Mouse (Mus musculus) lung, embryonic 15.5 days (tissue): ENCODE data around the gene Tdrd3. TPM values are rescaled to one million over a fixed set of nuclear protein-coding genes. Genes with fewer than 3 reads are reported as not detected.

ENCODE experiments used
- ATAC-seq: fragments of 200-750 bp; cut with Nextera tagmentation; 2 replicates; pipeline ENCODE4 v1.8.0; 2017; ENCODE audit warnings: moderate number of reproducible peaks, borderline replicate concordance; ENCODE audit not compliant: low FRiP score, low TSS enrichment; ENCODE audit errors: extremely low read depth
- H3K27ac ChIP-seq: fragments of 300-500 bp; sonication (generic); 2 replicates; pipeline ENCODE4 v1.5.1; 2015; ENCODE audit warnings: moderate library complexity, mild to moderate bottlenecking, inconsistent platforms
- H3K27me3 ChIP-seq: fragments of 300-500 bp; sonication (generic); 2 replicates; pipeline ENCODE4 v1.6.1; 2015; ENCODE audit warnings: inconsistent platforms
- H3K36me3 ChIP-seq: fragments of 300-500 bp; sonication (generic); 2 replicates; pipeline ENCODE4 v1.6.1; 2015; ENCODE audit warnings: inconsistent platforms
- H3K4me1 ChIP-seq: fragments of 300-500 bp; sonication (generic); 2 replicates; pipeline ENCODE4 v1.6.1; 2015; ENCODE audit warnings: inconsistent platforms
- H3K4me2 ChIP-seq: fragments of 300-500 bp; sonication (generic); 2 replicates; pipeline ENCODE4 v1.6.1; 2015; ENCODE audit warnings: inconsistent platforms, mild to moderate bottlenecking, moderate library complexity
- H3K4me3 ChIP-seq: fragments of 300-500 bp; sonication (generic); 2 replicates; pipeline ENCODE4 v1.5.1; 2015; ENCODE audit warnings: mild to moderate bottlenecking, inconsistent platforms
- H3K9ac ChIP-seq: fragments of 300-500 bp; sonication (generic); 2 replicates; pipeline ENCODE4 v1.6.1; 2015; ENCODE audit warnings: inconsistent platforms
- H3K9me3 ChIP-seq: fragments of 300-500 bp; sonication (generic); 2 replicates; pipeline ENCODE4 v1.6.1; 2016; ENCODE audit warnings: inconsistent platforms
- WGBS: fragments of 180-500 bp; shearing (Covaris S2); methylation state at CpG from one replicate; pipeline ENCODE4 v1.1.7; 2015; 5-methylcytosine and 5-hydroxymethylcytosine counted together
- polyA plus RNA-seq: library from polyadenylated mRNA; unstranded; fragments of >200 nt; fragmentation: Nextera tagmentation; extraction: Ambion mirVana; gene quantifications from 2 replicates; pipeline ENCODE4 v1.2.1, GENCODE M21; 2015

Tdrd3 gene
- polyA plus RNA-seq, 1 experiment from 2014 or later: 29.2 TPM

GRCm38 (mm10) chr14:87515281-87515680, 98.8 kb downstream of the Tdrd3 start:
- no peak overlapping the region for H3K4me3 ChIP-seq
- H3K27ac ChIP-seq: no peak overlapping the region
- no peak overlapping the region for H3K4me2 ChIP-seq
- H3K4me1 ChIP-seq: no peaks in the 10 kb centered on the region
- ATAC-seq: no peak
- no peaks in the 10 kb centered on the region for H3K27me3 ChIP-seq
- 84% methylated on average over 3 of the region's 3 CpGs for WGBS
- H3K36me3 ChIP-seq: no peaks in the 10 kb centered on the region
- no peak overlapping the region for H3K9ac ChIP-seq
- H3K9me3 ChIP-seq: no peaks in the 10 kb centered on the region

- Histone ChIP-seq H3K9ac (no peak overlapping the region), H3K4me3 (no peak overlapping the region), H3K36me3 (no peaks in the 10 kb centered on the region), H3K27ac (no peak overlapping the region), H3K9me3 (no peaks in the 10 kb centered on the region), H3K4me2 (no peak overlapping the region), H3K4me1 (no peaks in the 10 kb centered on the region), H3K27me3 (no peaks in the 10 kb centered on the region)
- no peak for ATAC-seq
- 70% methylated on average over 4 of the region's 4 CpGs for WGBS
Observed at GRCm38 (mm10) chr14:87517381-87517780, 100.9 kb downstream of the Tdrd3 start.

GRCm38 (mm10) chr14:87531847-87532246, 115.4 kb downstream of the Tdrd3 start:
- H3K4me1 ChIP-seq: no peaks in the 10 kb centered on the region
- no peak overlapping the region for H3K9ac ChIP-seq
- H3K4me3 ChIP-seq: no peak overlapping the region
- H3K36me3 ChIP-seq: 0 out of 2 replicates have a peak, but pooled peaks cover 4% of the 10 kb centered on the region
- WGBS: 90% methylated on average over 8 of the region's 8 CpGs
- no peak overlapping the region for H3K27ac ChIP-seq
- no peak overlapping the region for H3K4me2 ChIP-seq
- no peaks in the 10 kb centered on the region for H3K27me3 ChIP-seq
- no peaks in the 10 kb centered on the region for H3K9me3 ChIP-seq
- no peak for ATAC-seq

- no peaks in the 10 kb centered on the region for H3K4me1 ChIP-seq
- H3K4me3 ChIP-seq: no peak overlapping the region
- no peak overlapping the region for H3K4me2 ChIP-seq
- ATAC-seq: no peak
- no peak overlapping the region for H3K27ac ChIP-seq
- no peaks in the 10 kb centered on the region for H3K9me3 ChIP-seq
- H3K27me3 ChIP-seq: no peaks in the 10 kb centered on the region
- no peak overlapping the region for H3K9ac ChIP-seq
- 0 out of 2 replicates have a peak, but pooled peaks cover 3% of the 10 kb centered on the region for H3K36me3 ChIP-seq
- WGBS: 88% methylated on average over 4 of the region's 4 CpGs
Observed at GRCm38 (mm10) chr14:87537127-87537819, 120.8 kb downstream of the Tdrd3 start.

- no peaks in the 10 kb centered on the region for H3K9me3 ChIP-seq
- no peak for ATAC-seq
- H3K9ac ChIP-seq: no peak overlapping the region
- H3K4me3 ChIP-seq: no peak overlapping the region
- H3K4me1 ChIP-seq: no peaks in the 10 kb centered on the region
- H3K27ac ChIP-seq: no peak overlapping the region
- no peak overlapping the region for H3K4me2 ChIP-seq
- H3K36me3 ChIP-seq: peaks cover 15% of the 10 kb centered on the region; the same call in 1 of the 2 replicates
- H3K27me3 ChIP-seq: no peaks in the 10 kb centered on the region
- WGBS: 73% methylated on average over 6 of the region's 6 CpGs
Observed at GRCm38 (mm10) chr14:87549986-87550385, 133.5 kb downstream of the Tdrd3 start.

- Histone ChIP-seq H3K27me3 (no peaks in the 10 kb centered on the region), H3K27ac (no peak overlapping the region), H3K4me3 (no peak overlapping the region), H3K36me3 (no peaks in the 10 kb centered on the region), H3K9me3 (no peaks in the 10 kb centered on the region), H3K9ac (no peak overlapping the region), H3K4me2 (no peak overlapping the region), H3K4me1 (no peaks in the 10 kb centered on the region)
- 61% methylated on average over 3 of the region's 3 CpGs for WGBS
- no peak for ATAC-seq
Observed at GRCm38 (mm10) chr14:87552211-87552610, 135.8 kb downstream of the Tdrd3 start.

- WGBS: 55% methylated on average over 9 of the region's 9 CpGs
Observed at GRCm38 (mm10) chr14:87563841-87564240, 147.4 kb downstream of the Tdrd3 start.

GRCm38 (mm10) chr14:87566211-87566610, 149.8 kb downstream of the Tdrd3 start:
- WGBS: 24% methylated on average over 7 of the region's 7 CpGs
- Histone ChIP-seq H3K27me3 (no peaks in the 10 kb centered on the region), H3K4me1 (peaks cover 13% of the 10 kb centered on the region), H3K4me3 (no peak overlapping the region), H3K9ac (no peak overlapping the region), H3K4me2 (no peak overlapping the region), H3K27ac (no peak overlapping the region), H3K36me3 (no peaks in the 10 kb centered on the region), H3K9me3 (no peaks in the 10 kb centered on the region)
- ATAC-seq: no peak

More at GRCm38 (mm10) chr14:87563841-87564240, 147.4 kb downstream of the Tdrd3 start:
- no peaks in the 10 kb centered on the region for H3K36me3 ChIP-seq
- H3K27me3 ChIP-seq: no peaks in the 10 kb centered on the region
- H3K9ac ChIP-seq: no peak overlapping the region
- H3K9me3 ChIP-seq: no peaks in the 10 kb centered on the region
- no peak for ATAC-seq
- H3K4me1 ChIP-seq: peaks cover 13% of the 10 kb centered on the region
- no peak overlapping the region for H3K27ac ChIP-seq
- no peak overlapping the region for H3K4me2 ChIP-seq
- no peak overlapping the region for H3K4me3 ChIP-seq

- H3K4me3 ChIP-seq: no peak overlapping the region
- no peak for ATAC-seq
- H3K9ac ChIP-seq: no peak overlapping the region
- peaks cover 13% of the 10 kb centered on the region for H3K4me1 ChIP-seq
- H3K9me3 ChIP-seq: no peaks in the 10 kb centered on the region
- WGBS: 27% methylated on average over 3 of the region's 3 CpGs
- no peak overlapping the region for H3K27ac ChIP-seq
- H3K36me3 ChIP-seq: no peaks in the 10 kb centered on the region
- H3K27me3 ChIP-seq: no peaks in the 10 kb centered on the region
- H3K4me2 ChIP-seq: no peak overlapping the region
Observed at GRCm38 (mm10) chr14:87567034-87567461, 150.6 kb downstream of the Tdrd3 start.

GRCm38 (mm10) chr14:87567626-87568446, 151.4 kb downstream of the Tdrd3 start:
- Histone ChIP-seq H3K4me1 (peaks cover 13% of the 10 kb centered on the region), H3K36me3 (no peaks in the 10 kb centered on the region), H3K4me3 (peak overlapping the region; percentile 27), H3K9ac (no peak overlapping the region; the same call in 1 of the 2 replicates), H3K27ac (no peak overlapping the region), H3K27me3 (no peaks in the 10 kb centered on the region), H3K9me3 (no peaks in the 10 kb centered on the region), H3K4me2 (peak overlapping the region; percentile 68)
- 14% methylated on average over 20 of the region's 20 CpGs for WGBS
- peak; percentile 36; the same call in 1 of the 2 replicates for ATAC-seq

GRCm38 (mm10) chr14:87568447-87568908, 152.0 kb downstream of the Tdrd3 start:
- peak; percentile 71; the same call in 1 of the 2 replicates for ATAC-seq
- Histone ChIP-seq H3K9ac (no peak overlapping the region; the same call in 1 of the 2 replicates), H3K36me3 (no peaks in the 10 kb centered on the region), H3K4me3 (peak overlapping the region; percentile 27), H3K4me1 (peaks cover 13% of the 10 kb centered on the region), H3K27ac (no peak overlapping the region), H3K27me3 (no peaks in the 10 kb centered on the region), H3K4me2 (peak overlapping the region; percentile 68), H3K9me3 (no peaks in the 10 kb centered on the region)
- 9% methylated on average over 15 of the region's 15 CpGs for WGBS

GRCm38 (mm10) chr14:87569471-87569870, 153.0 kb downstream of the Tdrd3 start:
- WGBS: 69% methylated on average over 2 of the region's 2 CpGs

More at GRCm38 (mm10) chr14:87569471-87569870, 153.0 kb downstream of the Tdrd3 start:
- H3K4me2 ChIP-seq: no peak overlapping the region
- H3K27me3 ChIP-seq: no peaks in the 10 kb centered on the region
- H3K36me3 ChIP-seq: no peaks in the 10 kb centered on the region
- H3K27ac ChIP-seq: no peak overlapping the region
- H3K4me3 ChIP-seq: no peak overlapping the region
- no peak overlapping the region for H3K9ac ChIP-seq
- peaks cover 13% of the 10 kb centered on the region for H3K4me1 ChIP-seq
- ATAC-seq: no peak
- H3K9me3 ChIP-seq: no peaks in the 10 kb centered on the region
